Mouse (Mus musculus): ENCODE measurements around the gene 2310033P09Rik.
A peak's percentile ranks its signal among the peaks of the same experiment; 100 is the strongest.

Gene 2310033P09Rik

DNA sequence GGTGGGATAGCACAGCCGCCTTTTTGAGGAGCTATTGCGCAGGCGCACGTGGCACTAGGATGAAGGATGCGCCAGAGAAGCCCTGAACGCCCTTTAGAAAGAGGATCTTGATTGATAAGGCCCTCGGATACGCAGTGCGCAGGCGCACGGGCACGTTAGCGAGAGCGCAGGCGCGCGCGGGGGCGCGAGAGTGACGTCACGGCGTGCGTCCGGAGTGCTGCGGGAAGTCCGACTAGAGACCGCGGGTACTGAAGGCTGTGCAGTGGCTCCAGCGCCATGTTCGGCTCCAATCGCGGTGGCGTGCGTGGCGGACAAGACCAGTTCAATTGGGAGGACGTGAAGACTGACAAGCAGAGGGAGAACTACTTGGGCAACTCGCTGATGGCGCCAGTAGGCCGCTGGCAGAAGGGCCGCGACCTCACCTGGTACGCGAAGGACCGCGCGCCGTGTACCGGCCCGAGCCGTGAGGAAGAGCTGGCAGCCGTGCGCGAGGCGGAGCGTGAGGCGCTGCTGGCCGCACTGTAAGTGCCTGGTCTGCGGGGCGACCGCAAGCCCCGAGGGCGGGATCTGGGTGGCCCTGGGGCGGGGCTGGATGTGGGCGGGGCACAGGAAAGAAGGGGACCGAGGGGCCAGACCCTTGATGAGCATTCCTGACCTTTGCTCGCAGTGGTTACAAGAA is at the start of gene 2310033P09Rik:
Gene 2310033P09Rik, plus strand, starts transcription at position 169 of the 679 bp plus-strand sequence.
- DNase-seq = peak; percentile 94

DNA sequence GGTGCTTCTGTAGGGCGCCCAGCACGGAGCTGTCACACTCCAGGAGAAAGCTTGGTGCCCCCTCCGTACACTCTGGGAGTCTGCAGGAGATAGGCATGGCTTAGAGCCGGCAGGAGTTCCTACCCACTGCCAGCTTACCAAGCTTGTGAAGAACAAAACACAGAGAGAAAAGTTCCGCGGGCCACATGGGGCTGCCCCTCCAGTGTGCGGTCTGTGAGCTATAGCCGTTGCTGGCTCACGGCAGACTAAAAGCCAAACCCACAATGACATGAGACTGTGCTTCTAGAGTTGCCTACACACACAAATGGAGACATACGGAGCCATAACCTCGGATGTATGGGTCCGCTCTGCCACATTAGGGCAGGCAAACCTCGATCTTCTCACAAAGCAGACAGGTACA is 49.0 kb upstream of the 2310033P09Rik start:
- DNase-seq = no peak

DNA sequence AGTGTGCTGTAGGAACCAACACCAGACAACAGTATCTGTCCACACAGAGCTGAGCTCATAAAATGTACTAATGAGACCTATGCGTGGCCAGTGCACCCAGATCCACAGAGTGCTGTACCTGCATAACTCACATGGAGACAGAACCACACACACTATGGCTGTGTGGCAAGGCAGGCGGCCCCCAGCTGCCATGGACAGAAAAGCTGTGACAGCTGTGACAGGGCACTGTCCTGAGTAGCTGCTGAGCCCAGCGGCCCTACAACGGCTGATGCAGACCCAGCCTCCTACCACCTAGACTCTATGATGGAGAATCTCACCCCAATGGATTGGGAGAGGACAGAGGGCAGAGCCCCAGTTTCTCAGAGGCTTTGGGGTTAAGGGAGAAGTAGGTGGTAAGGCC is 48.6 kb upstream of the 2310033P09Rik start:
- DNase-seq = no peak

DNA sequence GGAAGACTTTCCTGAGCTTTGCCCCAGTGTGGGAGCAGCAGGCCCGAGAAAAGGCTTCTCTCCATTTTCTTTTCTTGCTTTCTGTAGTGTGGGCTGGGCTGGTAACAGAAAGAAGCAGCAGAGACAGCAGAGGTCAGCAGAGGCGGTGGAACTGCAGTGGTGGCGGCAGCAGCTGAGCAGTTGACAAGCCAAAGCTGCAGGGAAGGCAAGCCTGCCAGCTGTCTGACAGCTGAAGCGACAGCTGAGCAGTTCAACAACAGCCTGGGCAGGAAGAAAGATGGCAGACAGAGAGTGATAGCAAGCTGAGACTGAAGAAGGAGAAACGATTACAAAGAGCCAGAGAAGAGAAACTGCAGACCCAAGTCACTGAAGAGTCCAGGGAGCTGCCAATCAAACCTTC is 46.7 kb upstream of the 2310033P09Rik start:
- DNase-seq = no peak

DNA sequence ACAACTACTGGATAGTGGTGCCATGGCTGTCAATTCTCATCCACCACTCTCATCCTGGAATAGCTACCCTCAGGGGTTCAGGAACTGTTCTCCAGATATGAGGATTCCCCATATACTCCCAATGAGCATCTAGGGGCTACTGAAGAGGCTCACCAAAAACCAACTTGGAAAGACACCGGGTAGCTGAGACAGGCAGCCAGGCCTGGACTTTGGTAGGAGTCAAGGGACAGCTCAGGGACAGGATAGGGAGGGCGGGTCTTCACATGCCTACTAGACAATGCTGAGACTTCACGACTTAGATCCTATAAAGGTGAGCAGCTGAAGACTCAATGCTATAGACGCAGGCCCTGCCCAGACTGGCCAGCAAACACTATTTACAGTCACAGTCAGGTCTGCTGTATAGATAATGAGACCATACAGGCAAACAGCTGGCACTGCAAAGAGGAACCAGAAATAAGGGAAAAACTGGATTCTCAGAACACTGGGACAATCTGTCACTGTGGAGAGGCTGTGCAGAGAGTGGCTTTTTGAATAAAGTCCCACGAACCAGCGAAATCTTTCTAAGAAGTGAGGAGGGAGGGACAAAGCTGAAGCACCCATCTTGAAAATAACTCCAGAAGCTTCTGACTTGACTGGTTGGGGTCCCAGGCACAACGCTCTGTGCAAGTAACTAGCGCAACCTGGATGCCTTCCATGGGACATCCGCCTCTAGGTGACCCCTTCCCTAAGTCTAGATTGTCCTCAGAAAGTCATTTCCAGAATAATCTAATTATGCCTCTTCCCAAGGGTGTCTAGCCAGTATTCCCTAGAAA is 45.5 kb upstream of the 2310033P09Rik start:
- peak; percentile 24 for DNase-seq

DNA sequence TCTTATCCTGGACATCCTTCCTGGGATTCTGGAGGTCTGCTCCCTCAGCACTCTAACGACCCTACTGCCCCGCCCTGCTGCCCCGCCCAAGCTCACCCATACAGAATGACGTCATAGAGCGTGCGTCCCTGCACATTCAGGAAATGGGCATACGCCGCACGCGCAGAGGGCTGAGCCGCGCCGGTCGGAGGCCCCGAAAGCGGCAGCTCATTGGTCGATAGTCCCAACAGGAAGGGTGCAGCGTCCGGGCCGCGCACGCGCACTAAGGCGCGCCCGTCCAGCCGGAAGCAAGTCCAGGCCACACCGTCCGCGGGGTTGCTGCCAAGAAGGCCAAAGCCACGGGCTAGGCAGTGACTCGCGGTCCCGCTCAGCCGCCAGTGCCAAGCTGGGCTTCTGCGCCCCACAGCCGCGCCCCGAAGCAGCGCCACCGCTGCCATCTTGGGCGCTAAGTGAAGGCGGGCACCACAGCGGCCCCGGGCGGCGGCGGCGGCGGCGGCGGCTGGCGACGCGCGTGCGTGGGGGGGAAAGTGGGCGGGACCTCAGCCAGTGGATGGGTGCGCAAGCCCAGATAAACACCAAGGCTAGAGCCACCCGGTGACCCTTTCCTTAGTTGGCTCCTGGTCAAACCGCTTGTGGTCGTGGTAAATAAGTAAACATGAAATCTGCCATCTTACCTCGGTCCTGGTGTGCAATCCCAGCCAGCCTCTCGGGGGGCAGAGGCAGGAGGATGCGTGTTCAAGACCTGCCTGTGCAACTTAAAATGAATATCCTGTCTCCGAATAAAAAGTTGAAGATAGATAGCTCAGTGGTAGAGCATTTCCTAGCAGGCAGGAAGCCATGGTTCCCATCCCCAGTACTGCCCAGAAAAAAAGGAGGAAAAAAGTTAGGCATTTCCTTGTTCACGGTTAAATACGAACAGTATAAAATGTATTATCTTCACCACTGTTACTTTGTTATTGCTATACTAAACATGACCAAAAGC is 44.6 kb upstream of the 2310033P09Rik start, which contains the start of gene Iba57:
Gene Iba57, minus strand, starts transcription at position 485 of the 982 bp plus-strand sequence.
- DNase-seq = peak; percentile 95

DNA sequence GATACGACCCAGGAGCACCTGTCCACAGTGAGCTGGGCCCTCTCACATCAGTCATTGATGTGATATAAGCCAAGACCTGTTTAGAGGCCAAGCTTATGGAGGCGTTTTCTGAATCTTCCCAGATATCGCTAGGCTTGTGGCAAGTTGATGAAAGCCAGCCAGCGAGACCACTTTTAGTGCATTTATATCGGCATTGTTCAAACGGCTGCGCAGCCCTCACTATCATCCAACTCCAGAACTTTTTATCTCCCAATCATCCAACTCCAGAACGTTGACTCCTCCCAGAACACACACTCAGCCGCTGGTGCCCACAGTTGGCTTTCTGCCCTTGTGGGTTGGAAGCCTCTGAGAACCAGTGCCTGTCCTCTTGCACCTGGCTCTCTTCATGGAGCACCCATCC is 43.7 kb upstream of the 2310033P09Rik start:
- no peak for DNase-seq

DNA sequence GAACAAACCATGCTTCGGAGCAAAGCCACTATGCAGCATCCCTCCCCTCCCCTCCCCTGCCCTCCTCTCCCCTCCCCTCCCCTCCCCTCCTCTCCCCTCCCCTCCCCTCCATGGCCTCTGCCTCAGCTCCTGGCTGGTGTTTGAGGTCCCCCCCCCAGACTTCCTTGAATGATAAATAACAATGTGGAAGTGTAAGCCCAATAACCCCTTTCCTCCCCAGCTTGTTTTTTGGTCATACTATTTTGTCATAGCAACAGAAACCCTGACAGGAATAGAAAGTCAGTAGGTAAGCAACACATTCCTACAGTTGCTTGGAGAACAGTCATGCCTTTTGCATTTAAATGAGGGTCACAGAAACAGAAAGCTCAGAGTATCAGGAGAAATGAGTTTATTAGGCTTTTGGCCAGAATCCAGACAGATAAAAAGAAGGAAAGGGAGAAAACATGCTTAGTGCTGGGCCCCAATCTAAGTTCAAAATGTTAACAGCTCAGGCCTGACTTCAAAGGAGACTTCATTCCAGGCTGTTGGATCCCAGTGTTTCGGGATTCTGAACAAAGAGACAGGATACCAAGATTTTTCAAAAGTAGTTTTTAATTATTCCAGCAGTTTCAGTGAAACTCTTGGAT is 42.4 kb upstream of the 2310033P09Rik start:
- DNase-seq = no peak

DNA sequence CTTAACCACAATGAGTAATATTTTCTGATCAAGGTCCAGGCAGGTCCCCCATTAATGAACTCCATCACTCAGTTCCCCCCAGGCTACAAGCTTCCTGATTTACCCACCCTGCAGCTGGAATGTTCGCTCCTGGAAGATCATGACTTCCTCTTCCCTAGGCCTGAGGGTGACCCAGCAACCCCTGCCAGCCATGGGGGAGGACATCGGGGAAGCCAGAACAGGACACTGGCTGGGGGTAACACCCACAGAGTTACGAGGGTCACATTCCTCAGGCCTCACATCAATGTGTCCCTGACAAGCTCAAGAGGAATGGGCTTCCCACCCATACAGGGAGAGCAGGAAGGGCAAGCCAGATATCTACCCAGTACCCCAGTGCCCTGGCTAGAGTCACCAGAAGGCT is 38.3 kb upstream of the 2310033P09Rik start:
- no peak for DNase-seq

DNA sequence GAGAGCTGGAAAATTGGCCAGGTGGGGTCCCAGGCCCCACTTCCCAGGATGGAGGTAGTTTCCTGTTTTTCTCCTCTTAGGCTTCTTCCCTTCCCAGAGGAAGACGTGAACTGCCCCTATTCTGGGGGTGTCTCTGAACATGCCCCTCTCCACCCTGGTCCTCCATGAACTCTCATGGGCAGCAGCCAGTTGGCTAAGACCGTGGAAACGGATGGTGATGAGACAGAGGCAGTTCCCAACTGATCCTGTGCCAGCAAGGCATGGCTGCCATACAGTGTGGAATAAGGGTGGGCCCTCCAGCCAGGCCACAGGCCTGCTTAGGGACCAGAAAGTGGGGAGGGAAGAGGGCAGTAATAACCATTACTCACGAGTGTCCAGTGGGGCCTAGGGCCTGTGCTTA is 37.6 kb upstream of the 2310033P09Rik start:
- no peak for DNase-seq

DNA sequence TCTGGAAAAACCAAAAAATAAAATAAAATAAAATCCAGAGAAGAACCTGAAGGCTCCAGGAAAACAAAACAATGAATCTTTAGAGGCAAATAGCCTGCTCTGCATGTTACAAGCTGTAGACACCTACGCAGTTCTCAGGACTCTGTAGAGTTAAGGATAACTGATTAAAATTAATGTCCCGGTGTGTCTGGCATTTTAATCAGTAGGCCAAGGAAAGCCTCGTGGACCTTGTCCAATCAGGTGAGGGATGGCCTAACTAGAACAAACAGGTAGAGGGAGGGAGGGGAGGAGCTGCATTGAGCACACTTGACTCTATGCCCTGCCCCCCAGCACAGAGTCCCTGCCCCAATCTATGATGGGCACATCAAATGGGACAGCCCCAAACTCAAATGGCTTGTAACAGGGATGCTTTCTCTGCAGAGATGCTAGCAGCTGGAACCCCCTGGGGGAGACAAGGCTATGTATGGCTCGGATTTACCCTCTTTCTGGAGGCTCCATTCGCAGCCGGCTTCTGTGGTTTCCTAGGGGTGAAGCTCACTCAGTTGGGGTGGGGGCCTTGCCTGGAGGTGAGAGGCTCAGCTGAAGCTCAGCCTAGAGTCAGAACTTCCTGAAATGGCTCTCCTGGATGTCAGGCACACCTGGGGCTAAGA is 33.8 kb upstream of the 2310033P09Rik start:
- no peak for DNase-seq

DNA sequence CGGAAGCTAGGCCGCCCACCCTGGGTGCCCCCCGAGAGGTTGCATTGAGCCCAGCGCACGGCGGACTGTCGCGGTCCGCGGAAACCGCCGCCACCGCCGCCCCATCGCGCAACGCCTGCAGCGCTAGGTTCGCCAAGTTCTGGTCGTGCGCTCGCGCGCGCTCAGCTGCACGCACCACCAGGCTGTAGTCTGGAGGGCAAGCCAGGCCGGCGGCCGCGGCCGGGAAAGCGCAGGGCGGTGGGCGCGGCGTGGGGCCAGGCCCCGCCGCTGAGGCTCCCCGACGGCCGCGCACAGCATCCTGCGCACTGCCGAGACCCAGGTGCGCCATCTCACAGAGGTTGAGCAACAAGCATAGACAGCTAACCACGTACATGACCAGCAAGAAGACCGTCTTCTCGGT is 31.6 kb upstream of the 2310033P09Rik start:
- DNase-seq = no peak

DNA sequence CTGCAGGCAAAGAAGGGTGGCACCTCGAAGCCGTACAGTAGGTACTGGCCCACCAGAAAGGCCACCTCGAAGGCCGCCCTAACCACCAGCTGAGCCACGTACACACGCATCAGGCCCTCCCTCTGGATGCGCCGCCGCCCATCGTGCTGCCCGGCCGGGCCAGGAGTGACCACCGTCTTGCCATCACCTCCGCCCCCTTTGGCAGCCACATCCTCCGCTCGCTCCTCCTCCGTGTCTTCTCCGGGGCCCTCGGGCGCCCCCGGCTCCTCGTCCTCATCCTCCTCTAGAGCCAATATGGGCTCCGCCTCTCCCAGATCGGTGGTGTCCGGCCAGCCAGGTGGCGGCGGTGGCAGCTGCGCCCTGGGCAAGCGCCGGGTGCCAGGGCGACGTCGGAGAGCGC is 31.2 kb upstream of the 2310033P09Rik start:
- DNase-seq = no peak

DNA sequence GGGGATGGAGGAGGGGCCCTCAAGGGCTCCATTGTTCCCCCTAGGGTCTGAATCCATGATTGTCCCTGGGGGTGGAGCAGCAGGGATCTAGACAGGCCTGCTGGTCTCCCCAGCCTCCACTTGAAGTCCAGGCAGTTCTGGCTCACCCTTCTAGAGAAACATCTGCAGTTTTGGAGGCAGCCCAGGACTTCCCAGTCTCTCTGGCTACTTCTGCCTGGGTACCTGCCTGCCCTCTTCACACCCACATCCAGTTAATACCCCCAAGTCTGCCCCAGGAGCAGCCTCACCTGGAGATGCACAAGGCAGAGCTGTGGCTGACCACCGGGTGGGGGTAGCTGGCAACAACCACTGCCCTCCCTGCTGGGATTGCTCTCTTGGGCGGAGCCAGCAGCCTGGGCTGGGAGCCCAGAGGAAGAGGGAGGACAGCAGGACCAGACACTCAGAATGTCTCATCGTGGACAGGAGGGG is 25.2 kb upstream of the 2310033P09Rik start, which contains the start of gene Gjc2:
Gene Gjc2, minus strand, starts transcription at position 350 of the 468 bp plus-strand sequence.
- no peak for DNase-seq

DNA sequence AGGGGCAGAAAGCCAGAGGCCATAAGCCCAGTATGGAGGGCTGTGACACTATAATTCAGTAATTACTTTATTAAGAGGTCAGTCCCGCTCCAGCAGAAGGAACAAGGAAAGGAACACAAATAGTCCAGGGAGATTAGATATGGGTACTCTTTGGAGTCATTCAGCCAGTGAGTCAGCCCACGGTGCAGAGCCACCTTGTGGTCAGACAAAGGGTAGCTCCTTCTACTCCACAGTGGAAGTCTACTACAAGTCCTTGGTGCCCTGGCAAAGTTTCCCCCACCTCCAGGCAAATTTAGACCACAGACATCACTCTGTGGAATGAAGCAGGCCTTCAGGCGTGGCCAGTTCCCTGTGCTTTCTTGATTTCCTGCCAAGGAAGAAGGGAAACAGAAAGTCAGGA is 24.3 kb upstream of the 2310033P09Rik start:
- DNase-seq = peak; percentile 42

DNA sequence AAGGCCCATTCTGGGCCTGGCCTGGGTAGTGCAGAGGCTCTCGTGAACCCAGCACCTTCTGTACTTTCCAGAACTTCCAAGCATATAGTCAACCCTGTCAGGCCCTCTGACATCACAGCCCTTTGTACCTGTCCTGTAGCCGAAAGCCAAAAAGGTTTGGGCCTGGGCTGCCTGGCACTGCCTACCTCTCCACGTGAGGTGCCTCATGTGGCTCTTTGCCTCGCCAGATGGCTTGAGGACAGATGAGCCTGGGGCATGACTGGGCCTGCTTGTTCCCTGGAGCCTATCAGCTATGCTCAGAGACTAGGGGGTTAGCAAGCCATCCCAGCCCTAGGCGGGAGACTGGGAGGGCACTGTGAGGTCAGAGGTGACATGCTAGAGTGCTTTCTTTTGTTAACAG is 22.6 kb upstream of the 2310033P09Rik start:
- no peak for DNase-seq

DNA sequence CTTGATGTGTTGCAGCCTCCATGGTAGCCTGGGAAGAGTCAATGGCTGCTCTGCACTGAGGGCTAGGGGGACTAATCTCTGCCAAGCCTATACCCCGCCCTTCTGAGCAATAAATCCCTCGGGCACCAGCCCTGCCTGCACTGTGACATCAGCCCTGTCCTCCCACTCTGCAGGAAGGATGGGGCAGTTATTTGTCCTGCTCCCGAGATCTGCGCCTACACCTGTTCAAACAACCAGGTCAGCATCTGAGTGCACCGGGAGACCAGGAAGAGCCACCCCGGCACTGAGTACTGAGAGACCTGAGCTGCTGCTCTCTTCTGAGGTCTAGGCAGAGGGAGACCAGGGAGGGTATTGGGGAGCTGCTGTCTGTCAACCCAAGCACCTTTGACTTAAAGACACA is 20.4 kb upstream of the 2310033P09Rik start:
- DNase-seq = no peak

DNA sequence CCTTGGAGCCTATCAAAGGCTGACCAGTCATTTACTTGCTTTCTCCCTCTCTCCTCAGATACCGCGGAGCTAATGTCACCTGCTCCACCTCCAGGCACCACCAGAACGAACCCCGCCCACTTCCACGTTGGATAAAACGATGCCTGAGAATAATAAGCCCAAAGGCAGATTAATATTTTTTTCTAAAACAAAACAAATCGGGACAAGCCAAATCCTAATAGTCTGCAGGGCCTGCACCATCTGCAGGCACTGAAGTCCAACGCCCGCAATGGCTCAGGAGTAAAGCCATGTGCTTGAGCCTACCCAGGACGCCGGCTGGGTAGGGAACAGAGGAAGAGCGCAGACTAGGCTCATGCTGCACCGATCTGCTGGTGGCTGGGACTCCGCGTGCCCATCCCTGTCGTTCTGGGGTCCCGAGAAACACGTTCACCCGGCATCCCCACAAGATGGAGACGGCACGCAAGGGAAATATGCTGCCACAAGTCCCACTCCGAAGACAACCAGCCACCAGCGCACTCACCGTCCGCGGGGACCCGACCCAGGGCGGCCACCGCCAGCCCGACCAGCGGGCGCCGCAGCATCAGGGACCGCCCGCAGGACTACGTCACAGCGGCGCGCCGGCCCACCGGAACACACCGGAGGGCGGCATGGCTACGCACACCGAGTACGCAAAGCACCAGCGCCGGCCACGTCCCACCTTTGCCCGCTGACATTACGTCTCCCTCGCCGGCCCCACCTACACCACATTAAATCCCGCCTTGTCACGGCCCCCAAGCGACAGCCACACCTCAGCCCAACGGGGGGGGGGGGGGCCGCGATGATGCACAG is 16.7 kb upstream of the 2310033P09Rik start:
- peak; percentile 85 for DNase-seq

DNA sequence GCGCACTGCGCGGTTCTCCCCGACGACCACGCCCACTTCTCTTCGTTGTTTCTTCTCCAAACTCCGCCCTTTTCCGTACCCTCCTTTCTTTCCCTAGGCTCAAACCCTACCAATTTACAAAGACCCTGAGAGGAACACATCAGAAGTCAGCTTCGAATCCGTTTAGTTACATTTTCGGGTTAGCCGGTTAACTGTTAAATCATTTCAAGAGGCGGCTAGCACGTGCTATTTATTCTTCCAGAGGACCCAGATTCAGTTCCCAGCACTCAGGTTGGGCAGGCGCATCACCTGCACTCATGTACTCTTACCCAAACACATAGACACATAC is 16.1 kb upstream of the 2310033P09Rik start, which contains the start of gene Guk1:
Gene Guk1, minus strand, starts transcription at position 154 of the 328 bp plus-strand sequence.
- peak; percentile 15 for DNase-seq

DNA sequence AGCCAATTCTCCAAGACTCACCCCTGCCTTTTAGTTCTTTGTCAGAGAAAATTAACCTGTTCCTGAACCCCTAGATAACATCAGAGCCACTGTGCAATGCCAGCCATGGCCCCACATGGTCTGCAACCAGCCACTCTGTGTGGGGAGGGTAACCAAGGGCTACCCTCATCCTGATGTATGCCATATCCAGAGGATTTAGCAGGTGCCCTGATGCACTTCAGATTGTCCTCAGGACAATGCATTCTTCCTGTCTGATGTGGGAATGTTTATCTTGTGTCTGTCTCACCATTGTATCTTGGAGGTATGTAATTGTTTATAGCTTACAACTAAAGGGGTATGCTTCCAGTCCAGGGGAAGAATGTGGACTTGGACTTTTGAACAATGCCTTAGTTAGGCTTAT is 11.9 kb upstream of the 2310033P09Rik start:
- no peak for DNase-seq

All from right cerebral cortex, postnatal 4 days (tissue).